Mouse (Mus musculus) MEL (cell line): ENCODE measurements around the gene Cdkn2d. TPM values are rescaled to one million over a fixed set of nuclear protein-coding genes. Genes with fewer than 3 reads are reported as not detected.

Experiments
- DNase-seq: peaks from one replicate; pipeline ENCODE4 v3.0.0; 2011; ENCODE audit warnings: low read depth, low spot score
- H3K27ac ChIP-seq: 2 replicates; pipeline ENCODE4 v1.5.1; 2012; ENCODE audit warnings: low read depth, mild to moderate bottlenecking, control low read depth, low read length, moderate library complexity; ENCODE audit not compliant: control insufficient read depth
- H3K27me3 ChIP-seq, 2 experiments: fragments of 150-350 bp in 1 of 2; sonication (generic) in 1 of 2; 2 replicates each; pipeline ENCODE4 v1.6.1; 2012; ENCODE audit warnings: low read length in 2 of 2, mild to moderate bottlenecking in 2 of 2, improper control_type of control experiment in 1 of 2, moderate library complexity in 1 of 2; ENCODE audit not compliant: insufficient read depth in 2 of 2, control insufficient read depth in 1 of 2
- H3K36me3 ChIP-seq, 2 experiments: 2 replicates each; pipeline ENCODE4 v1.6.1; 2012 to 2014; ENCODE audit warnings: low read length in 2 of 2, improper control_type of control experiment in 1 of 2, inconsistent platforms in 1 of 2, mild to moderate bottlenecking in 1 of 2; ENCODE audit not compliant: insufficient read depth in 2 of 2, control insufficient read depth in 1 of 2
- H3K4me1 ChIP-seq, 2 experiments: fragments of 150-350 bp in 1 of 2; sonication (generic) in 1 of 2; 2 replicates each; pipeline ENCODE4 v1.6.1; 2012; ENCODE audit warnings: low read length in 2 of 2, improper control_type of control experiment in 1 of 2, mild to moderate bottlenecking in 1 of 2; ENCODE audit not compliant: insufficient read depth in 2 of 2, control insufficient read depth in 1 of 2
- H3K4me3 ChIP-seq, 2 experiments: fragments of 150-350 bp in 1 of 2; sonication (generic) in 1 of 2; 2 replicates each; pipeline ENCODE4 v1.5.1; 2012; ENCODE audit warnings: low read depth in 2 of 2, low read length in 2 of 2, mild to moderate bottlenecking in 2 of 2, moderate library complexity in 2 of 2, control low read depth in 1 of 2, improper control_type of control experiment in 1 of 2; ENCODE audit not compliant: control insufficient read depth in 1 of 2, insufficient read depth in 1 of 2
- H3K79me2 ChIP-seq: 2 replicates; pipeline ENCODE4 v1.6.1; 2012; ENCODE audit warnings: mild to moderate bottlenecking, low read length, moderate library complexity; ENCODE audit not compliant: control insufficient read depth, poor library complexity, insufficient read depth
- H3K9ac ChIP-seq: 2 replicates; pipeline ENCODE4 v1.6.1; 2012; ENCODE audit warnings: low read depth, mild to moderate bottlenecking, control low read depth, low read length, moderate library complexity; ENCODE audit not compliant: control insufficient read depth, poor library complexity, severe bottlenecking
- H3K9me3 ChIP-seq: fragments of 150-350 bp; sonication (generic); replicated peaks from 2 replicates; pipeline ENCODE4 v1.6.1; 2012; ENCODE audit warnings: mild to moderate bottlenecking, low read length, improper control_type of control experiment, moderate library complexity; ENCODE audit not compliant: insufficient read depth
- BHLHE40 ChIP-seq: IDR thresholded peaks from 2 replicates; pipeline ENCODE4 v1.6.1; 2012; ENCODE audit warnings: low read depth, mild to moderate bottlenecking, inconsistent platforms, low read length, improper control_type of control experiment, borderline replicate concordance
- CHD1 ChIP-seq: IDR thresholded peaks from 2 replicates; pipeline ENCODE4 v1.6.1; 2012; ENCODE audit warnings: low read depth, mild to moderate bottlenecking, inconsistent platforms, low read length, improper control_type of control experiment
- CTCF ChIP-seq, 3 experiments: IDR thresholded peaks in 2 of 3; conservative IDR thresholded peaks in 1 of 3; 2 replicates each; pipeline ENCODE4 v1.5.1; 2011 to 2012; ENCODE audit warnings: low read length in 3 of 3, low read depth in 2 of 3, mild to moderate bottlenecking in 2 of 3, improper control_type of control experiment in 1 of 3, inconsistent platforms in 1 of 3, mixed read lengths in 1 of 3, moderate library complexity in 1 of 3; ENCODE audit not compliant: control insufficient read depth in 1 of 3, insufficient read depth in 1 of 3, poor library complexity in 1 of 3, severe bottlenecking in 1 of 3
- E2F4 ChIP-seq: IDR thresholded peaks from 2 replicates; pipeline ENCODE4 v1.6.1; 2011; ENCODE audit warnings: low read depth, low read length, improper control_type of control experiment, borderline replicate concordance
- EP300 ChIP-seq, 2 experiments: IDR thresholded peaks; 2 replicates each; pipeline ENCODE4 v1.6.1; 2011; ENCODE audit warnings: improper control_type of control experiment in 2 of 2, low read length in 2 of 2, low read depth in 1 of 2, mild to moderate bottlenecking in 1 of 2
- ETS1 ChIP-seq: IDR thresholded peaks from 2 replicates; pipeline ENCODE4 v1.6.1; 2012; ENCODE audit warnings: low read depth, mild to moderate bottlenecking, inconsistent platforms, low read length, improper control_type of control experiment, moderate library complexity
- GATA1 ChIP-seq: IDR thresholded peaks from 2 replicates; pipeline ENCODE4 v1.6.1; 2011; ENCODE audit warnings: low read depth, low read length, improper control_type of control experiment
- HCFC1 ChIP-seq: IDR thresholded peaks from 2 replicates; pipeline ENCODE4 v1.6.1; 2012; ENCODE audit warnings: low read depth, mild to moderate bottlenecking, inconsistent platforms, low read length, improper control_type of control experiment, moderate library complexity
- JUND ChIP-seq: IDR thresholded peaks from 2 replicates; pipeline ENCODE4 v1.6.1; 2011; ENCODE audit warnings: low read depth, mild to moderate bottlenecking, improper control_type of control experiment, low read length
- KAT2A ChIP-seq: conservative IDR thresholded peaks from 2 replicates; pipeline ENCODE4 v1.6.1; 2012; ENCODE audit warnings: low read depth, low read length, improper control_type of control experiment, inconsistent platforms
- MAFK ChIP-seq: IDR thresholded peaks from 2 replicates; pipeline ENCODE4 v1.6.1; 2011; ENCODE audit warnings: low read depth, mild to moderate bottlenecking, low read length, improper control_type of control experiment, borderline replicate concordance
- MEF2A ChIP-seq: IDR thresholded peaks from 2 replicates; pipeline ENCODE4 v1.6.1; 2014; ENCODE audit warnings: low read depth, mild to moderate bottlenecking, inconsistent platforms, low read length, improper control_type of control experiment; ENCODE audit not compliant: poor library complexity, insufficient replicate concordance, severe bottlenecking; ENCODE audit errors: extremely low read depth
- MXI1 ChIP-seq: IDR thresholded peaks from 2 replicates; pipeline ENCODE4 v1.6.1; 2011; ENCODE audit warnings: mild to moderate bottlenecking, low read depth, low read length, improper control_type of control experiment
- MYC ChIP-seq: IDR thresholded peaks from 2 replicates; pipeline ENCODE4 v1.6.1; 2011; ENCODE audit warnings: low read depth, mild to moderate bottlenecking, low read length, improper control_type of control experiment, moderate library complexity
- NELFE ChIP-seq: IDR thresholded peaks from 2 replicates; pipeline ENCODE4 v1.6.1; 2011; ENCODE audit warnings: low read depth, low read length, improper control_type of control experiment
- POLR2A ChIP-seq, 2 experiments: IDR thresholded peaks; 2 replicates each; pipeline ENCODE4 v1.6.1; 2011 to 2012; ENCODE audit warnings: low read length in 2 of 2, mild to moderate bottlenecking in 2 of 2, control low read depth in 1 of 2, improper control_type of control experiment in 1 of 2, low read depth in 1 of 2, moderate library complexity in 1 of 2; ENCODE audit not compliant: control insufficient read depth in 1 of 2, insufficient read depth in 1 of 2, poor library complexity in 1 of 2
- POLR2AphosphoS2 ChIP-seq: IDR thresholded peaks from 2 replicates; pipeline ENCODE4 v1.6.1; 2011; ENCODE audit warnings: low read length, improper control_type of control experiment
- POLR2AphosphoS5 ChIP-seq: IDR thresholded peaks from 2 replicates; pipeline ENCODE4 v1.6.1; 2012; ENCODE audit warnings: low read depth, borderline replicate concordance, mild to moderate bottlenecking, inconsistent platforms, low read length, moderate library complexity, mixed read lengths
- RAD21 ChIP-seq: IDR thresholded peaks from 2 replicates; pipeline ENCODE4 v1.6.1; 2011; ENCODE audit warnings: mild to moderate bottlenecking, low read depth, low read length, improper control_type of control experiment
- RCOR1 ChIP-seq: IDR thresholded peaks from 2 replicates; pipeline ENCODE4 v1.6.1; 2012; ENCODE audit warnings: low read depth, mild to moderate bottlenecking, inconsistent platforms, low read length, improper control_type of control experiment
- SIN3A ChIP-seq: IDR thresholded peaks from 2 replicates; pipeline ENCODE4 v1.6.1; 2012; ENCODE audit warnings: low read length, improper control_type of control experiment, inconsistent platforms
- SMC3 ChIP-seq: IDR thresholded peaks from 2 replicates; pipeline ENCODE4 v1.6.1; 2011; ENCODE audit warnings: low read depth, low read length, improper control_type of control experiment
- TAL1 ChIP-seq: IDR thresholded peaks from 2 replicates; pipeline ENCODE4 v1.6.1; 2012; ENCODE audit warnings: mild to moderate bottlenecking, inconsistent platforms, low read length, moderate library complexity, mixed read lengths
- TBP ChIP-seq: IDR thresholded peaks from 2 replicates; pipeline ENCODE4 v1.8.0; 2011; ENCODE audit warnings: low read depth, low read length, improper control_type of control experiment
- TCF12 ChIP-seq: IDR thresholded peaks from 2 replicates; pipeline ENCODE4 v1.6.1; 2014; ENCODE audit warnings: low read depth, mild to moderate bottlenecking, inconsistent platforms, low read length, improper control_type of control experiment, moderate library complexity
- UBTF ChIP-seq: IDR thresholded peaks from 2 replicates; pipeline ENCODE4 v1.6.1; 2012; ENCODE audit warnings: low read depth, mild to moderate bottlenecking, inconsistent platforms, low read length, improper control_type of control experiment, moderate library complexity, borderline replicate concordance; ENCODE audit not compliant: insufficient read depth
- USF2 ChIP-seq, 2 experiments: IDR thresholded peaks; 2 replicates each; pipeline ENCODE4 v1.6.1; 2011 to 2012; ENCODE audit warnings: improper control_type of control experiment in 2 of 2, low read length in 2 of 2, borderline replicate concordance in 1 of 2, inconsistent platforms in 1 of 2, low read depth in 1 of 2, mild to moderate bottlenecking in 1 of 2; ENCODE audit not compliant: insufficient read depth in 1 of 2
- ZC3H11A ChIP-seq: IDR thresholded peaks from 2 replicates; pipeline ENCODE4 v1.6.1; 2012; ENCODE audit warnings: low read depth, mild to moderate bottlenecking, inconsistent platforms, low read length, improper control_type of control experiment
- ZMIZ1 ChIP-seq: IDR thresholded peaks from 2 replicates; pipeline ENCODE4 v1.6.1; 2012; ENCODE audit warnings: low read depth, mild to moderate bottlenecking, inconsistent platforms, low read length, improper control_type of control experiment, moderate library complexity
- ZNF384 ChIP-seq: IDR thresholded peaks from 2 replicates; pipeline ENCODE4 v1.6.1; 2012; ENCODE audit warnings: low read depth, mild to moderate bottlenecking, inconsistent platforms, low read length, improper control_type of control experiment
- polyA plus RNA-seq, 2 experiments: library from polyadenylated mRNA; stranded (reverse) in 1 of 2; unstranded in 1 of 2; fragments of >175 nt in 1 of 2; fragments of >200 nt in 1 of 2; gene quantifications; 2 replicates each; pipeline versions ENCODE4 v1.2.1 to v1.2.4; 2012; ENCODE audit warnings: low replicate concordance in 2 of 2, low read depth in 1 of 2; ENCODE audit not compliant: insufficient read length in 2 of 2, insufficient read depth in 1 of 2, missing spikeins in 1 of 2
- total RNA-seq: library from RNA; depleted of rRNA; stranded (reverse); fragments of 300-350 nt; gene quantifications from 2 replicates; pipeline ENCODE4 v1.2.3, GENCODE M21; 2012

Cdkn2d gene
- total and polyA plus RNA-seq, 3 experiments = 40.1 to 67.9 TPM; not detected in 1

DNA sequence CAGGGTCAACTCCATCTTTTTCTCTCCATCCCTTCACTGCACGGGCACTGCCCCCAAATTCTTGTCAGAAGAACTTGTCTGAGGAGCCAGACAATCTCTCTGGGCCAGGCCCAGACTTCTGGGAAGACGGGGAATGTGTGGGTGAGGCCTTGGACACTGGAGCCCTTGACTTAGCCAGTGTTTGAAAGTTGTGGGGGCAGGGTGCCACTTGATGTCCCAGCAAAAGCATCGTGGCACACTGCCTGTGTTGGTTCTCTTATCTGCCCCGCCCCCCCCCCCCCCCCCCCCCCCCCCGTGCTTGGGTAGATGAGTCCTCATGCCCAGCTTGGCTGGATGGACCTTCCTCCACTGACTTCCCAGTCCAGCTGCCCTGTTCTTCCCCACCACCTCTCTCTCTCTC, 37.8 kb upstream of the Cdkn2d start:
- Histone ChIP-seq H3K4me1 (peaks cover 15% of the 10 kb centered on the region in 2 experiments), H3K27me3 (no peaks in the 10 kb centered on the region), H3K9me3 (no peaks in the 10 kb centered on the region), H3K36me3 (peaks cover 0 to 13% of the 10 kb centered on the region in 2 experiments; a peak in 2 of 4 replicates), H3K4me3 (no peak overlapping the region), H3K27ac (no peak overlapping the region), H3K79me2 (peaks cover 8% of the 10 kb centered on the region; the same call in 1 of the 2 replicates), H3K9ac (0 out of 2 replicates have a peak overlapping the region, but pooled peaks have one; percentile 3)
- no peak for DNase-seq
- peak; percentile 58; the same call in 1 of the 2 replicates for TF ChIP-seq ZNF384
- no peak for TF ChIP-seq BHLHE40

DNA sequence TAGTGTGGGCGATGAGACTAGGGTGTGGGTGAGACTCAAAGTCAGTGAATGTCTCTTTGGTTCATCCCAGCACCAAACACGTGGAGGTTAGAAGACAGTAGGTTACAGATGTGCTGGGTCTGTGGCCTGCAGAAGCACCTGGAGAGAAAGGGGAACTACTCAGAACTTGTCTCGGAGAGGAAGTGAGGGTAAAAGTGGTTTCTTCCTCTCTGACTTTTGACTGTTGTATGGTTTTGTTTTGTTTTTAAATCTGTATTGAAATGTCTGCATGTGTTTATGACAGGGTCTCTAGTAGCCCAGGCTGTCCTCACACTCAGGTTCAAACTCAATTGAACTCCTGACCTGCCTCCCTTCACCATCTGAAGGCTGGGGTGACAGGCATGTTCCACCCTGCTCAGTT, 36.8 kb upstream of the Cdkn2d start:
- Histone ChIP-seq H3K79me2 (peaks cover 15% of the 10 kb centered on the region; the same call in 1 of the 2 replicates), H3K9ac (peak overlapping the region; percentile 45), H3K4me1 (peaks cover 15% of the 10 kb centered on the region in 2 experiments), H3K27ac (peak overlapping the region; percentile 51), H3K36me3 (peaks cover 0 to 13% of the 10 kb centered on the region in 2 experiments; a peak in 2 of 4 replicates), H3K27me3 (no peaks in the 10 kb centered on the region), H3K9me3 (no peaks in the 10 kb centered on the region), H3K4me3 (peak overlapping the region; percentile 8 to 24; a peak in 3 of 4 replicates)
- peak; percentile 95 for DNase-seq
- TF ChIP-seq HCFC1 (no peak; the same call in 1 of the 2 replicates), CHD1 (0 out of 2 replicates have a peak, but pooled peaks have one; percentile 80), ZC3H11A (no peak), MAFK (peak; percentile 55; the same call in 1 of the 2 replicates), JUND (0 out of 2 replicates have a peak, but pooled peaks have one; percentile 56), USF2 (IDR thresholded peaks at IDR 0.05; ENCODE audit: borderline replicate concordance in 1 of 2, insufficient read depth in 1 of 2, low read depth in 1 of 2, low read length in 2 of 2) (0 out of 4 replicates have a peak, but pooled peaks of 1 of the 2 experiments have one; percentile 2), MYC (peak; percentile 99), POLR2AphosphoS5 (no peak), KAT2A (no peak), SMC3 (peak; percentile 15; the same call in 1 of the 2 replicates), RAD21 (no peak), MXI1 (peak; percentile 99), ZNF384 (no peak), TAL1 (peak; percentile 36), ZMIZ1 (no peak), EP300 (IDR thresholded peaks at IDR 0.05; ENCODE audit: low read depth in 1 of 2, low read length in 2 of 2) (peak; percentile 70 to 93), CTCF (IDR thresholded peaks at IDR 0.05 in 2 of 3, conservative IDR thresholded peaks at IDR 0.05 in 1 of 3; ENCODE audit: control insufficient read depth in 1 of 3, insufficient read depth in 1 of 3, low read depth in 2 of 3, low read length in 3 of 3, poor library complexity in 1 of 3, severe bottlenecking in 1 of 3) (no peak), POLR2A (IDR thresholded peaks at IDR 0.05; ENCODE audit: control insufficient read depth in 1 of 2, insufficient read depth in 1 of 2, low read depth in 1 of 2, low read length in 2 of 2, poor library complexity in 1 of 2) (peak in 1 of 2 experiments; percentile 35; a peak in 1 of 4 replicates), ETS1 (peak; percentile 83), NELFE (no peak), TCF12 (peak; percentile 85), GATA1 (no peak), UBTF (peak; percentile 79; the same call in 1 of the 2 replicates), TBP (peak; percentile 86), POLR2AphosphoS2 (no peak), SIN3A (peak; percentile 96), E2F4 (no peak), RCOR1 (peak; percentile 93), MEF2A (no peak)
